Comparison of ENCODE assay signal across 8 mouse cellular contexts in the genomic region with DNA sequence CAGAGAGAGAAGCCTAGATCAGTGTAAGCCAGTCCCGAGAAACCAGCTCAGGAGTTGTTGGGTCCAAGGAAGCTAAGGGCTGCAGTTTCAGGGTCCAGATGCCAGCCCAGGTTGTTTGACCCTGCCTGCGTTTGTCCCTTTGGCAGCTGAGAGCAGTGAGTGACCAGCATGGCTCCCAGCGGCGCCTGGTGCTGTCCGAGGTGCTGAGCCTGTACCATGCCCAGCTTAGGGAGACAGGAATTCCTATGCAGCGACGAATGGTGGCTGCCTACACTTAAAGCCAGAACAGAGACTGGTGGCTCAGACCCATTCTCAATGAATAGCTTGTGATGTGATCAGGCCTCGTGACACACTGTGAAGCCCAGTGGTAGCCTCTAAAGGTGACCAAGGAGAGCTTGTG. TPM values are rescaled to one million over a fixed set of nuclear protein-coding genes. Genes with fewer than 3 reads are reported as not detected.
DNase-seq lines count a peak whose midpoint lies in the region; ATAC-seq and TF ChIP-seq lines count a peak whose summit lies in the region.
"Had no signal": no experiment of that assay in that cellular context is flagged by ENCODE, and none has a peak within 500 bp of the region (broad histone marks: within the 10 kb centered on the region; RNA-seq: fewer than 3 reads in every experiment).

No protein-coding gene starts in this region.

- no peak overlapping the region for H3K4me3 ChIP-seq in neural tube, embryonic 15.5 days (replicated peaks)
- no peak overlapping the region for H3K4me3 ChIP-seq in kidney, postnatal 0 days (replicated peaks; ENCODE audit: low read depth, low read length)

- H3K27ac ChIP-seq in neural tube, embryonic 15.5 days (replicated peaks) = no peak overlapping the region
- no peak overlapping the region for H3K27ac ChIP-seq in kidney, postnatal 0 days

- TF ChIP-seq CTCF in kidney, postnatal 0 days (IDR thresholded peaks at IDR 0.05; ENCODE audit: low read depth) = no peak

- ATAC-seq in neural tube, embryonic 15.5 days (ENCODE audit: low FRiP score) = no peak
- peak; percentile 89 for ATAC-seq in common myeloid progenitor, adult 5-6 weeks (replicated peaks; ENCODE audit: low read depth, poor library complexity, severe bottlenecking)
- ATAC-seq in kidney, postnatal 0 days (replicated peaks; ENCODE audit: low FRiP score, low read depth) = peak; percentile 46; the same call in 1 of the 2 replicates

- H3K36me3 ChIP-seq in neural tube, embryonic 15.5 days = no peaks in the 10 kb centered on the region
- H3K36me3 ChIP-seq in kidney, postnatal 0 days (ENCODE audit: insufficient read depth, low read length) = no peaks in the 10 kb centered on the region

- DNase-seq in neural tube, embryonic 10.5 days (ENCODE audit: extremely low spot score, low spot score) = peak; percentile 74
- DNase-seq in kidney, postnatal 0 days (ENCODE audit: low spot score) = peak; percentile 83
- peak; percentile 65 for DNase-seq in ovary, postnatal 36 days (ENCODE audit: low spot score)
- DNase-seq in layer of hippocampus, postnatal 14 days (ENCODE audit: low spot score in 2 of 2) = no peak
- DNase-seq in cerebellum, adult 9-11 months = no peak

- H3K9ac ChIP-seq in neural tube, embryonic 15.5 days (replicated peaks) = no peak overlapping the region
- H3K9ac ChIP-seq in kidney, postnatal 0 days (ENCODE audit: low read depth, low read length) = no peak overlapping the region

- H3K4me1 ChIP-seq in neural tube, embryonic 15.5 days = peaks cover 7% of the 10 kb centered on the region
- no peaks in the 10 kb centered on the region for H3K4me1 ChIP-seq in kidney, postnatal 0 days (replicated peaks; ENCODE audit: insufficient read depth, low read length)

- H3K9me3 ChIP-seq in neural tube, embryonic 15.5 days (replicated peaks) = no peaks in the 10 kb centered on the region
- H3K9me3 ChIP-seq in kidney, postnatal 0 days (replicated peaks; ENCODE audit: low read length) = no peaks in the 10 kb centered on the region

- no peak overlapping the region for H3K4me2 ChIP-seq in neural tube, embryonic 15.5 days
- H3K4me2 ChIP-seq in kidney, postnatal 0 days (ENCODE audit: low read length) = no peak overlapping the region

- 10% methylated on average over 8 of the region's 8 CpGs for WGBS in neural tube, embryonic 15.5 days
- WGBS in kidney, postnatal 0 days = 2% methylated on average over 8 of the region's 8 CpGs

- peaks cover 23% of the 10 kb centered on the region for H3K27me3 ChIP-seq in neural tube, embryonic 15.5 days (replicated peaks)
- no peaks in the 10 kb centered on the region for H3K27me3 ChIP-seq in kidney, postnatal 0 days (ENCODE audit: insufficient read depth, low read length)

RNA-seq across cellular contexts. Expression of a gene that starts 20.8 kb away (rescaled TPM):
- 1.6 and 1.9 TPM in 2 replicates for polyA plus RNA-seq in neural tube, embryonic 15.5 days (2015; fragmentation: Nextera tagmentation; extraction: Ambion mirVana)
- not detected in 2 replicates for total RNA-seq in common myeloid progenitor, adult 5-6 weeks (2017)
- not detected in 2 replicates for polyA plus RNA-seq in kidney, postnatal 0 days (2015; fragmentation: Nextera tagmentation; extraction: Ambion mirVana)
- under 1 TPM; 0.14 to 0.25 TPM for total RNA-seq in layer of hippocampus, postnatal 14 days (2021)
- polyA plus RNA-seq: cortical plate, adult 2 months had no signal

RNA-seq across cellular contexts. Expression of a gene that starts 30.8 kb away (rescaled TPM):
- polyA plus RNA-seq in neural tube, embryonic 15.5 days (2015; fragmentation: Nextera tagmentation; extraction: Ambion mirVana) = 0.31 and 1.4 TPM in 2 replicates
- total RNA-seq in common myeloid progenitor, adult 5-6 weeks (2017) = 6.5 and 6.8 TPM in 2 replicates
- 0.55 and 0.61 TPM in 2 replicates for polyA plus RNA-seq in kidney, postnatal 0 days (2015; fragmentation: Nextera tagmentation; extraction: Ambion mirVana)
- under 1 TPM; 0.28 to 0.67 TPM for total RNA-seq in layer of hippocampus, postnatal 14 days (2021)

RNA-seq across cellular contexts. Expression of a gene that starts 46.0 kb away (rescaled TPM):
- 54.9 and 57.5 TPM in 2 replicates for polyA plus RNA-seq in neural tube, embryonic 15.5 days (2015; fragmentation: Nextera tagmentation; extraction: Ambion mirVana)
- 78.3 and 83.0 TPM in 2 replicates for total RNA-seq in common myeloid progenitor, adult 5-6 weeks (2017)
- 48.1 and 51.0 TPM in 2 replicates for polyA plus RNA-seq in kidney, postnatal 0 days (2015; fragmentation: Nextera tagmentation; extraction: Ambion mirVana)
- total RNA-seq in layer of hippocampus, postnatal 14 days (2021) = 10 to 100 TPM; 60.5 to 62.0 TPM

RNA-seq across cellular contexts. Expression of a gene that starts 46.1 kb away (rescaled TPM):
- polyA plus RNA-seq in neural tube, embryonic 15.5 days (2015; fragmentation: Nextera tagmentation; extraction: Ambion mirVana) = 21.4 and 23.1 TPM in 2 replicates
- 64.8 and 81.1 TPM in 2 replicates for total RNA-seq in common myeloid progenitor, adult 5-6 weeks (2017)
- 17.7 and 18.0 TPM in 2 replicates for polyA plus RNA-seq in kidney, postnatal 0 days (2015; fragmentation: Nextera tagmentation; extraction: Ambion mirVana)
- total RNA-seq in layer of hippocampus, postnatal 14 days (2021) = 10 to 100 TPM; 54.2 to 56.9 TPM

Comparison
In these comparisons a context has a peak if more than half of its experiments do, and no peak if none do; other contexts are left out.
1. DNase-seq: peak in neural tube, embryonic 10.5 days (single experiment), kidney, postnatal 0 days (single experiment) and ovary, postnatal 36 days (single experiment); none in layer of hippocampus, postnatal 14 days (0 of 2) and cerebellum, adult 9-11 months (single experiment).